Mouse (Mus musculus): ENCODE data around the gene Gm49358. TPM values are rescaled to one million over a fixed set of nuclear protein-coding genes. Genes with fewer than 3 reads are reported as not detected.

Gene Gm49358
- polyA plus RNA-seq, 1 experiment from 2014 or later, result not detected

- DNase-seq (ENCODE audit: low spot score), result no peak
- Histone ChIP-seq H3K9ac (ENCODE audit: low read length) (no peak overlapping the region), H3K4me1 (ENCODE audit: control insufficient read depth, insufficient read depth, low read length) (peaks cover 6% of the 10 kb centered on the region; the same call in 1 of the 2 replicates), H3K27me3 (replicated peaks; ENCODE audit: control insufficient read depth, insufficient read depth, low read length) (no peaks in the 10 kb centered on the region), H3K4me2 (ENCODE audit: low read length) (no peak overlapping the region), H3K27ac (ENCODE audit: low read depth, low read length) (no peak overlapping the region), H3K4me3 (ENCODE audit: low read depth, low read length) (no peak overlapping the region), H3K9me3 (replicated peaks; ENCODE audit: control insufficient read depth, low read length) (no peaks in the 10 kb centered on the region), H3K36me3 (ENCODE audit: control insufficient read depth, insufficient read depth, low read length) (no peaks in the 10 kb centered on the region)
- ATAC-seq, result no peak
- WGBS, result 82% methylated on average over 7 of the region's 7 CpGs
Measured at GRCm38 (mm10) chr10:86815133-86815532, 51.4 kb downstream of the Gm49358 start.

DNA sequence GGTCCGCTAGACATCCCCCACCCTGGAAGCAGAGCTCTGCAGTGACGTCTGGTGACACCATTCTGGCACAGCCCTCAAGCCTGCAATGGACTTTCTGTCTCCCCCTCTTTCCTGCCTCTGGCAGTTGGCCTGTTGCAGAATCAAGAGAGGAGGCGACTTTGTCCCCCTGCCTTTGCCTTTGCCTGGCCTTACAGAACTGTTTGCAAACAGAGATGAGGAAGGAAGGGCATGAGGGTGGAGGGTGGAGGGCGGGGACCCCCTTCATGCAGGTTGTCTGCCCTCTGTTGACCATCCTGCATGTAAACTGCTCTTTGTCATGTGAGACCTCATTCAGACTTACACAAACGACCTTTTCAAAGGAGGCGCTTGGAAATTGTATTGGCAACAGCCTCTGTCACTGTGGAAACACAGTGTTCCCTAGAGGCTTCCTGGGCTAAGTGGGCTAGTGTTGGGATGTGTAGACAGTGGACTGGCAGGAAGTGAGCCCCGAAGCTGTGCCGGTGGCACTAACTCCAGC, 55.9 kb downstream of the Gm49358 start:
- Histone ChIP-seq H3K36me3 (ENCODE audit: control insufficient read depth, insufficient read depth, low read length) (no peaks in the 10 kb centered on the region; the same call in 1 of the 2 replicates), H3K27me3 (replicated peaks; ENCODE audit: control insufficient read depth, insufficient read depth, low read length) (no peaks in the 10 kb centered on the region), H3K9ac (ENCODE audit: low read length) (no peak overlapping the region), H3K27ac (ENCODE audit: low read depth, low read length) (0 out of 2 replicates have a peak overlapping the region, but pooled peaks have one; percentile 17), H3K4me3 (ENCODE audit: low read depth, low read length) (no peak overlapping the region), H3K9me3 (replicated peaks; ENCODE audit: control insufficient read depth, low read length) (no peaks in the 10 kb centered on the region), H3K4me1 (ENCODE audit: control insufficient read depth, insufficient read depth, low read length) (peaks cover 6% of the 10 kb centered on the region), H3K4me2 (ENCODE audit: low read length) (no peak overlapping the region)
- DNase-seq (ENCODE audit: low spot score) (peak; percentile 72), ATAC-seq (peak; percentile 76)
- 16% methylated on average over 8 of the region's 8 CpGs for WGBS

- WGBS, result 87% methylated on average over 7 of the region's 7 CpGs
- no peaks in the 10 kb centered on the region for H3K9me3 ChIP-seq (replicated peaks; ENCODE audit: control insufficient read depth, low read length)
- no peak for ATAC-seq
Measured at GRCm38 (mm10) chr10:86821014-86821413, 57.2 kb downstream of the Gm49358 start.

DNA sequence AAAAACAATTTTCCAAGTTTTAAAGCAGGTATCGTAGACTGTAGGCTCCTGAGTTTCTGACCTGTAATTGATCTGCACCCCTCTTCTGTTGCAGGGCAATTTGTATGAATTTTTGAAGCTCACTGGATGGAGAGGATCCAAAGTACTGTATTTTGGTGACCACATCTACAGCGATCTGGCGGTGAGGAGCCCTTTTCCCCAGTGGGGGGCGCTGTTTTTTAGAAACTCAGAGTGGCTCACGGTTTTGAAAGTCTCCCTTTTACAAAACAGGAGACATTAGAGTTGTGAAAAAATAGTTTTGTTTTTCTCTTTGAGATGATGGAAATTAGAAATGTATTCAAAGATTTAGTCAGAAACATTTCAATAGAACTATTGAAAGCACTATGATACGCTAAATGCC, 60.3 kb downstream of the Gm49358 start:
- Histone ChIP-seq H3K9me3 (replicated peaks; ENCODE audit: control insufficient read depth, low read length) (no peaks in the 10 kb centered on the region), H3K4me1 (ENCODE audit: control insufficient read depth, insufficient read depth, low read length) (peaks cover 8% of the 10 kb centered on the region), H3K4me2 (ENCODE audit: low read length) (no peak overlapping the region), H3K27ac (ENCODE audit: low read depth, low read length) (no peak overlapping the region), H3K9ac (ENCODE audit: low read length) (no peak overlapping the region), H3K4me3 (ENCODE audit: low read depth, low read length) (no peak overlapping the region), H3K27me3 (replicated peaks; ENCODE audit: control insufficient read depth, insufficient read depth, low read length) (no peaks in the 10 kb centered on the region), H3K36me3 (ENCODE audit: control insufficient read depth, insufficient read depth, low read length) (no peaks in the 10 kb centered on the region; the same call in 1 of the 2 replicates)
- ATAC-seq, result no peak
- DNase-seq (ENCODE audit: low spot score), result no peak
- 73% methylated on average over 6 of the region's 6 CpGs for WGBS

More at GRCm38 (mm10) chr10:86821014-86821413, 57.2 kb downstream of the Gm49358 start:
- no peak for DNase-seq (ENCODE audit: low spot score)
- H3K4me2 ChIP-seq (ENCODE audit: low read length), result no peak overlapping the region
- H3K4me1 ChIP-seq (ENCODE audit: control insufficient read depth, insufficient read depth, low read length), result peaks cover 8% of the 10 kb centered on the region
- no peak overlapping the region for H3K4me3 ChIP-seq (ENCODE audit: low read depth, low read length)
- no peaks in the 10 kb centered on the region for H3K27me3 ChIP-seq (replicated peaks; ENCODE audit: control insufficient read depth, insufficient read depth, low read length)
- H3K27ac ChIP-seq (ENCODE audit: low read depth, low read length), result no peak overlapping the region
- H3K9ac ChIP-seq (ENCODE audit: low read length), result no peak overlapping the region
- no peaks in the 10 kb centered on the region; the same call in 1 of the 2 replicates for H3K36me3 ChIP-seq (ENCODE audit: control insufficient read depth, insufficient read depth, low read length)

- WGBS, result 59% methylated on average over 14 of the region's 14 CpGs
- peaks cover 3% of the 10 kb centered on the region; the same call in 1 of the 2 replicates for H3K4me1 ChIP-seq (ENCODE audit: control insufficient read depth, insufficient read depth, low read length)
Measured at GRCm38 (mm10) chr10:86824871-86825270, 61.1 kb downstream of the Gm49358 start.

DNA sequence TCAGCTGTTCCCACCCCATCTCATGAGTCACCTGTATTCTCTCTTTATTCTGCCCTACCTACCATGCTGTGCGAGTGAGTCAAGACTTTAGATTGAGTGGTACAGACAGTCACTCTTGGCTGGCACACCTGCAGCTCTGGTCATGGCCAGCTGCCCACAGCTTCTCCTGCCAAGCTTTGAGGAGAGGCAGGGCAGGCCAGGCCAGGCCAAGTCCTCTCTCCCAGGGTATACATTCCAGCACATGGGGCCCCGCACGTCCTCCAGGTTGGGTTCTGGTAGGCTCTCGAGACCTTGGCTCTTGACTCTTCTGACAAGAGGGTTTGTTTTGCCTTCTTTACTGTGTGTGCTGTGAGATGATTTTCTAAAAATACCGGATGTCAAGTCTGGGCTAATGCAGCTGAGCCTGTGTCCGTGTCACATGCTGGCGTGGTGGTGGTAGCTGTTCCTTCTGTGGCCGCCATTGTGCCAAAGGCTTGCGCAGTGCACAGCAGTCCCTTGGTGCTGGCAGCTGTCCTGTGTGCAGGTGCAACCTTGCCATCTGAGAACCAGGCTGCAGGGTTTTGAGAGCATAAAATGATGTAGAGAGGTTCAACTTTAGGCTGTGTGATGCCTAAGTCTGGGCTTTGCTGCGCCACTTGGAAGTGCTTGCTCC, 62.2 kb downstream of the Gm49358 start:
- no peaks in the 10 kb centered on the region for H3K9me3 ChIP-seq (replicated peaks; ENCODE audit: control insufficient read depth, low read length)
- H3K4me2 ChIP-seq (ENCODE audit: low read length), result no peak overlapping the region

More at GRCm38 (mm10) chr10:86824871-86825270, 61.1 kb downstream of the Gm49358 start:
- Histone ChIP-seq H3K9me3 (replicated peaks; ENCODE audit: control insufficient read depth, low read length) (no peaks in the 10 kb centered on the region), H3K4me2 (ENCODE audit: low read length) (no peak overlapping the region), H3K36me3 (ENCODE audit: control insufficient read depth, insufficient read depth, low read length) (no peaks in the 10 kb centered on the region; the same call in 1 of the 2 replicates), H3K27ac (ENCODE audit: low read depth, low read length) (no peak overlapping the region), H3K4me3 (ENCODE audit: low read depth, low read length) (no peak overlapping the region), H3K9ac (ENCODE audit: low read length) (no peak overlapping the region), H3K27me3 (replicated peaks; ENCODE audit: control insufficient read depth, insufficient read depth, low read length) (no peaks in the 10 kb centered on the region)
- DNase-seq (ENCODE audit: low spot score) (no peak), ATAC-seq (peak; percentile 51; the same call in 1 of the 2 replicates)

GRCm38 (mm10) chr10:86826929-86827328, 63.2 kb downstream of the Gm49358 start:
- H3K4me1 ChIP-seq (ENCODE audit: control insufficient read depth, insufficient read depth, low read length), result peaks cover 2% of the 10 kb centered on the region; the same call in 1 of the 2 replicates
- ATAC-seq (no peak), DNase-seq (ENCODE audit: low spot score) (no peak)
- 86% methylated on average over 3 of the region's 3 CpGs for WGBS
- H3K9me3 ChIP-seq (replicated peaks; ENCODE audit: control insufficient read depth, low read length), result no peaks in the 10 kb centered on the region
- peaks cover under 1% of the 10 kb centered on the region; the same call in 1 of the 2 replicates for H3K36me3 ChIP-seq (ENCODE audit: control insufficient read depth, insufficient read depth, low read length)
- no peaks in the 10 kb centered on the region for H3K27me3 ChIP-seq (replicated peaks; ENCODE audit: control insufficient read depth, insufficient read depth, low read length)
- H3K9ac ChIP-seq (ENCODE audit: low read length), result no peak overlapping the region
- no peak overlapping the region for H3K27ac ChIP-seq (ENCODE audit: low read depth, low read length)
- H3K4me3 ChIP-seq (ENCODE audit: low read depth, low read length), result no peak overlapping the region
- H3K4me2 ChIP-seq (ENCODE audit: low read length), result no peak overlapping the region

More for the DNA sequence above, 62.2 kb downstream of the Gm49358 start:
- WGBS, result 89% methylated on average over 10 of the region's 10 CpGs
- Histone ChIP-seq H3K27me3 (replicated peaks; ENCODE audit: control insufficient read depth, insufficient read depth, low read length) (no peaks in the 10 kb centered on the region), H3K9ac (ENCODE audit: low read length) (no peak overlapping the region), H3K4me1 (ENCODE audit: control insufficient read depth, insufficient read depth, low read length) (peaks cover 2% of the 10 kb centered on the region; the same call in 1 of the 2 replicates), H3K36me3 (ENCODE audit: control insufficient read depth, insufficient read depth, low read length) (no peaks in the 10 kb centered on the region; the same call in 1 of the 2 replicates), H3K27ac (ENCODE audit: low read depth, low read length) (no peak overlapping the region), H3K4me3 (ENCODE audit: low read depth, low read length) (no peak overlapping the region)
- ATAC-seq (no peak), DNase-seq (ENCODE audit: low spot score) (no peak)

- no peak overlapping the region for H3K27ac ChIP-seq (ENCODE audit: low read depth, low read length)
- DNase-seq (ENCODE audit: low spot score), result no peak
- H3K9ac ChIP-seq (ENCODE audit: low read length), result no peak overlapping the region
- peaks cover 2% of the 10 kb centered on the region; the same call in 1 of the 2 replicates for H3K4me1 ChIP-seq (ENCODE audit: control insufficient read depth, insufficient read depth, low read length)
- H3K4me3 ChIP-seq (ENCODE audit: low read depth, low read length), result no peak overlapping the region
- H3K27me3 ChIP-seq (replicated peaks; ENCODE audit: control insufficient read depth, insufficient read depth, low read length), result no peaks in the 10 kb centered on the region
- H3K36me3 ChIP-seq (ENCODE audit: control insufficient read depth, insufficient read depth, low read length), result 0 out of 2 replicates have a peak, but pooled peaks cover 3% of the 10 kb centered on the region
- no peaks in the 10 kb centered on the region for H3K9me3 ChIP-seq (replicated peaks; ENCODE audit: control insufficient read depth, low read length)
- no peak overlapping the region for H3K4me2 ChIP-seq (ENCODE audit: low read length)
- 87% methylated on average over 15 of the region's 15 CpGs for WGBS
- ATAC-seq, result no peak
Measured at GRCm38 (mm10) chr10:86828221-86829135, 64.7 kb downstream of the Gm49358 start.

All from forebrain, embryonic 14.5 days (tissue).